Mouse (Mus musculus): ENCODE results near the gene Ripk1. TPM values are rescaled to one million over a fixed set of nuclear protein-coding genes. Genes with fewer than 3 reads are reported as not detected.

Gene Ripk1
- polyA plus RNA-seq, 1 experiment, result 10.0 TPM

- TF ChIP-seq FOSL1 (IDR thresholded peaks at IDR 0.05; ENCODE audit: insufficient read depth, low read length, poor library complexity, severe bottlenecking), result no peak
- no peak for TF ChIP-seq MAX (IDR thresholded peaks at IDR 0.05)
- no peak for TF ChIP-seq USF1 (IDR thresholded peaks at IDR 0.05; ENCODE audit: low read depth)
- TF ChIP-seq CEBPB (IDR thresholded peaks at IDR 0.05; ENCODE audit: low read depth), result no peak
- no peak for TF ChIP-seq MYOG (IDR thresholded peaks at IDR 0.05; ENCODE audit: control insufficient read depth, extremely low read depth, insufficient read length)
- no peak for TF ChIP-seq MYOD1 (IDR thresholded peaks at IDR 0.05; ENCODE audit: control insufficient read depth, insufficient read length, low read depth)
- TF ChIP-seq CTCF (IDR thresholded peaks at IDR 0.05; ENCODE audit: control insufficient read depth, insufficient read depth, insufficient read length), result no peak
- no peak overlapping the region for H3ac ChIP-seq (ENCODE audit: control insufficient read depth, insufficient read length, low read depth)
- no peaks in the 10 kb centered on the region for H3K36me3 ChIP-seq (ENCODE audit: control insufficient read depth, insufficient read depth)
- H3K27me3 ChIP-seq (ENCODE audit: control insufficient read depth, insufficient read depth, insufficient read length), result no peaks in the 10 kb centered on the region
- peaks cover 10% of the 10 kb centered on the region for H3K79me2 ChIP-seq (ENCODE audit: control insufficient read depth, insufficient read depth)
- H3K4me3 ChIP-seq (ENCODE audit: insufficient read depth, poor library complexity, severe bottlenecking), result no peak overlapping the region
- H3K79me3 ChIP-seq (ENCODE audit: low read depth), result peaks cover 4% of the 10 kb centered on the region
Measured at GRCm38 (mm10) chr13:34081926-34082325, 79.8 kb downstream of the Ripk1 start.

GRCm38 (mm10) chr13:34084026-34084750 lies 82.0 kb downstream of the Ripk1 start:
- H3K4me3 ChIP-seq (ENCODE audit: insufficient read depth, poor library complexity, severe bottlenecking), result no peak overlapping the region

More at GRCm38 (mm10) chr13:34084026-34084750, 82.0 kb downstream of the Ripk1 start:
- H3K79me3 ChIP-seq (ENCODE audit: low read depth), result no peaks in the 10 kb centered on the region
- no peaks in the 10 kb centered on the region for H3K79me2 ChIP-seq (ENCODE audit: control insufficient read depth, insufficient read depth)
- H3ac ChIP-seq (ENCODE audit: control insufficient read depth, insufficient read length, low read depth), result no peak overlapping the region
- no peaks in the 10 kb centered on the region for H3K27me3 ChIP-seq (ENCODE audit: control insufficient read depth, insufficient read depth, insufficient read length)
- TF ChIP-seq CEBPB (IDR thresholded peaks at IDR 0.05; ENCODE audit: low read depth) (no peak), FOSL1 (IDR thresholded peaks at IDR 0.05; ENCODE audit: insufficient read depth, low read length, poor library complexity, severe bottlenecking) (no peak), MAX (IDR thresholded peaks at IDR 0.05) (no peak), MYOD1 (IDR thresholded peaks at IDR 0.05; ENCODE audit: control insufficient read depth, insufficient read length, low read depth) (no peak), MYOG (IDR thresholded peaks at IDR 0.05; ENCODE audit: control insufficient read depth, extremely low read depth, insufficient read length) (no peak), CTCF (IDR thresholded peaks at IDR 0.05; ENCODE audit: control insufficient read depth, insufficient read depth, insufficient read length) (no peak), USF1 (IDR thresholded peaks at IDR 0.05; ENCODE audit: low read depth) (no peak)
- no peaks in the 10 kb centered on the region for H3K36me3 ChIP-seq (ENCODE audit: control insufficient read depth, insufficient read depth)

Other genes with a start within 250 kb of the Ripk1 start
- not detected for gene Serpinb6e, start 159.0 kb upstream of the Ripk1 start, polyA plus RNA-seq (2012; fragmentation: generic; extraction: Trizol)
- gene Serpinb6c, start 96.7 kb upstream of the Ripk1 start, polyA plus RNA-seq (2012; fragmentation: generic; extraction: Trizol), result 0.11 TPM
- 23.1 TPM for gene Nqo2, start 37.7 kb upstream of the Ripk1 start, polyA plus RNA-seq (2012; fragmentation: generic; extraction: Trizol)
- gene Serpinb6a, start 431 bp downstream of the Ripk1 start, polyA plus RNA-seq (2012; fragmentation: generic; extraction: Trizol), result 323 TPM
- gene Bphl, start 35.2 kb downstream of the Ripk1 start, polyA plus RNA-seq (2012; fragmentation: generic; extraction: Trizol), result 11.7 TPM
- 304 TPM for gene Tubb2a, start 75.6 kb downstream of the Ripk1 start, polyA plus RNA-seq (2012; fragmentation: generic; extraction: Trizol)
- gene Tubb2b, start 128.1 kb downstream of the Ripk1 start, polyA plus RNA-seq (2012; fragmentation: generic; extraction: Trizol), result 216 TPM
- 151 TPM for gene Psmg4, start 160.6 kb downstream of the Ripk1 start, polyA plus RNA-seq (2012; fragmentation: generic; extraction: Trizol)

All from C2C12 (cell line).